Mouse (Mus musculus): ENCODE results near the gene Mdh2. TPM values are rescaled to one million over a fixed set of nuclear protein-coding genes. Genes with fewer than 3 reads are reported as not detected.

The Mdh2 gene
- total and polyA plus RNA-seq, 3 experiments: 1,645 to 2,909 (median 1,928) TPM

- no peak for DNase-seq
- no peak overlapping the region for H3K9ac ChIP-seq (ENCODE audit: low read depth, low read length)
- no peaks in the 10 kb centered on the region for H3K4me1 ChIP-seq (ENCODE audit: control insufficient read depth, insufficient read depth, low read length)
- intact Hi-C loops (cut with DNase I): no loop called here
- TF ChIP-seq POLR2A (IDR thresholded peaks at IDR 0.05; ENCODE audit: insufficient read depth, low read depth, low read length) (no peak), EP300 (IDR thresholded peaks at IDR 0.05; ENCODE audit: insufficient read depth, low read depth, low read length) (no peak), CTCF (IDR thresholded peaks at IDR 0.05) (no peak)
- H3K27ac ChIP-seq: no peak overlapping the region
- WGBS: 21% methylated on average over 4 of the region's 4 CpGs
- no peaks in the 10 kb centered on the region for H3K36me3 ChIP-seq (ENCODE audit: control insufficient read depth, insufficient read depth, low read length)
- no peak overlapping the region for H3K4me3 ChIP-seq
- H3K79me2 ChIP-seq (replicated peaks; ENCODE audit: control insufficient read depth, insufficient read depth, low read length): no peaks in the 10 kb centered on the region
- peaks cover 2% of the 10 kb centered on the region; the same call in 1 of the 2 replicates for H3K27me3 ChIP-seq (ENCODE audit: control insufficient read depth, insufficient read depth, low read length)
Measured at GRCm38 (mm10) chr5:135832729-135833128, 54.4 kb downstream of the Mdh2 start.

- Histone ChIP-seq H3K4me3 (0 out of 2 replicates have a peak overlapping the region, but pooled peaks have one; percentile 12), H3K79me2 (replicated peaks; ENCODE audit: control insufficient read depth, insufficient read depth, low read length) (no peaks in the 10 kb centered on the region), H3K36me3 (ENCODE audit: control insufficient read depth, insufficient read depth, low read length) (no peaks in the 10 kb centered on the region), H3K27ac (no peak overlapping the region), H3K9ac (ENCODE audit: low read depth, low read length) (no peak overlapping the region), H3K27me3 (ENCODE audit: control insufficient read depth, insufficient read depth, low read length) (peaks cover 2% of the 10 kb centered on the region; the same call in 1 of the 2 replicates), H3K4me1 (ENCODE audit: control insufficient read depth, insufficient read depth, low read length) (no peaks in the 10 kb centered on the region)
- peak; percentile 18 to 40 for DNase-seq
- no peak for TF ChIP-seq EP300 (IDR thresholded peaks at IDR 0.05; ENCODE audit: insufficient read depth, low read depth, low read length)
- no peak for TF ChIP-seq CTCF (IDR thresholded peaks at IDR 0.05)
- no peak for TF ChIP-seq POLR2A (IDR thresholded peaks at IDR 0.05; ENCODE audit: insufficient read depth, low read depth, low read length)
- WGBS: 1% methylated on average over 47 of the region's 47 CpGs
- intact Hi-C loops (cut with DNase I): no loop called here
Measured at GRCm38 (mm10) chr5:135834769-135835491, 56.6 kb downstream of the Mdh2 start.

GRCm38 (mm10) chr5:135835492-135835858 is 57.2 kb downstream of the Mdh2 start:
- Histone ChIP-seq H3K27ac (no peak overlapping the region), H3K79me2 (replicated peaks; ENCODE audit: control insufficient read depth, insufficient read depth, low read length) (no peaks in the 10 kb centered on the region), H3K36me3 (ENCODE audit: control insufficient read depth, insufficient read depth, low read length) (no peaks in the 10 kb centered on the region), H3K4me1 (ENCODE audit: control insufficient read depth, insufficient read depth, low read length) (no peaks in the 10 kb centered on the region), H3K9ac (ENCODE audit: low read depth, low read length) (no peak overlapping the region), H3K4me3 (no peak overlapping the region), H3K27me3 (ENCODE audit: control insufficient read depth, insufficient read depth, low read length) (peaks cover 3% of the 10 kb centered on the region; the same call in 1 of the 2 replicates)
- intact Hi-C loops (cut with DNase I): no loop called here
- DNase-seq: no peak
- TF ChIP-seq POLR2A (IDR thresholded peaks at IDR 0.05; ENCODE audit: insufficient read depth, low read depth, low read length) (no peak), EP300 (IDR thresholded peaks at IDR 0.05; ENCODE audit: insufficient read depth, low read depth, low read length) (no peak), CTCF (IDR thresholded peaks at IDR 0.05) (no peak)
- 3% methylated on average over 12 of the region's 12 CpGs for WGBS

- Histone ChIP-seq H3K4me3 (no peak overlapping the region), H3K9ac (ENCODE audit: low read depth, low read length) (no peak overlapping the region), H3K79me2 (replicated peaks; ENCODE audit: control insufficient read depth, insufficient read depth, low read length) (no peaks in the 10 kb centered on the region), H3K27ac (no peak overlapping the region), H3K4me1 (ENCODE audit: control insufficient read depth, insufficient read depth, low read length) (no peaks in the 10 kb centered on the region), H3K36me3 (ENCODE audit: control insufficient read depth, insufficient read depth, low read length) (no peaks in the 10 kb centered on the region), H3K27me3 (ENCODE audit: control insufficient read depth, insufficient read depth, low read length) (peaks cover 3% of the 10 kb centered on the region; the same call in 1 of the 2 replicates)
- DNase-seq: no peak
- intact Hi-C loops (cut with DNase I): no loop called here
- TF ChIP-seq CTCF (IDR thresholded peaks at IDR 0.05) (no peak), EP300 (IDR thresholded peaks at IDR 0.05; ENCODE audit: insufficient read depth, low read depth, low read length) (no peak), POLR2A (IDR thresholded peaks at IDR 0.05; ENCODE audit: insufficient read depth, low read depth, low read length) (no peak)
- 26% methylated on average over 12 of the region's 12 CpGs for WGBS
Measured at GRCm38 (mm10) chr5:135835981-135836380, 57.7 kb downstream of the Mdh2 start.

Small RNA genes lying within 50 kb of the gene (microRNA-seq; reads per million reads assigned to microRNA genes)
- gene Gm23268: 0 reads per million in 2 experiments
- 0 to 0.77 reads per million in 2 experiments for gene Mir7034

Other genes with a start within 250 kb of the Mdh2 start
- 10 to 100 TPM; 25.0 to 29.6 TPM for gene Hip1, start 233.4 kb upstream of the Mdh2 start, total RNA-seq (2021)
- gene Hip1, start 233.4 kb upstream of the Mdh2 start, polyA plus RNA-seq (2012; rRNA removed): 22.2 and 34.4 TPM in 2 replicates
- not detected for gene Ccl26, start 214.9 kb upstream of the Mdh2 start, total RNA-seq (2021)
- gene Ccl26, start 214.9 kb upstream of the Mdh2 start, polyA plus RNA-seq (2012; rRNA removed): not detected in 2 replicates
- gene Ccl24, start 205.4 kb upstream of the Mdh2 start, total RNA-seq (2021): 1 to 10 TPM; 2.6 TPM
- 3.2 and 4.3 TPM in 2 replicates for gene Ccl24, start 205.4 kb upstream of the Mdh2 start, polyA plus RNA-seq (2012; rRNA removed)
- gene Rhbdd2, start 145.9 kb upstream of the Mdh2 start, total RNA-seq (2021): 10 to 100 TPM; 18.2 to 23.9 TPM
- 23.0 and 27.6 TPM in 2 replicates for gene Rhbdd2, start 145.9 kb upstream of the Mdh2 start, polyA plus RNA-seq (2012; rRNA removed)
- gene Por, start 108.4 kb upstream of the Mdh2 start, total RNA-seq (2021): 10 to 100 TPM; 63.0 to 77.4 TPM
- 76.7 and 93.6 TPM in 2 replicates for gene Por, start 108.4 kb upstream of the Mdh2 start, polyA plus RNA-seq (2012; rRNA removed)
- 10 to 100 TPM; 13.6 to 19.3 TPM for gene Tmem120a, start 34.0 kb upstream of the Mdh2 start, total RNA-seq (2021)
- gene Tmem120a, start 34.0 kb upstream of the Mdh2 start, polyA plus RNA-seq (2012; rRNA removed): 18.5 and 27.3 TPM in 2 replicates
- not detected for gene Styxl1, start 95 bp upstream of the Mdh2 start, total RNA-seq (2021)
- gene Styxl1, start 95 bp upstream of the Mdh2 start, polyA plus RNA-seq (2012; rRNA removed): 0.20 TPM in 1 of 2 replicates, not detected in the other
- gene Srrm3, start 28.4 kb downstream of the Mdh2 start, total RNA-seq (2021): not detected
- gene Srrm3, start 28.4 kb downstream of the Mdh2 start, polyA plus RNA-seq (2012; rRNA removed): not detected in 2 replicates
- 100 to 1,000 TPM; 434 to 446 TPM for gene Hspb1, start 109.4 kb downstream of the Mdh2 start, total RNA-seq (2021)
- gene Hspb1, start 109.4 kb downstream of the Mdh2 start, polyA plus RNA-seq (2012; rRNA removed): 427 and 635 TPM in 2 replicates
- gene Ywhag, start 156.1 kb downstream of the Mdh2 start, total RNA-seq (2021): 100 to 1,000 TPM; 275 to 304 TPM
- 99.0 and 116 TPM in 2 replicates for gene Ywhag, start 156.1 kb downstream of the Mdh2 start, polyA plus RNA-seq (2012; rRNA removed)
- gene Ssc4d, start 196.1 kb downstream of the Mdh2 start, total RNA-seq (2021): under 1 TPM; 0.09 to 0.21 TPM
- gene Ssc4d, start 196.1 kb downstream of the Mdh2 start, polyA plus RNA-seq (2012; rRNA removed): 1.0 and 1.6 TPM in 2 replicates
- not detected for gene Zp3, start 201.6 kb downstream of the Mdh2 start, total RNA-seq (2021)
- gene Zp3, start 201.6 kb downstream of the Mdh2 start, polyA plus RNA-seq (2012; rRNA removed): not detected in 2 replicates
- gene Dtx2, start 216.3 kb downstream of the Mdh2 start, total RNA-seq (2021): 1 to 10 TPM; 6.3 to 7.3 TPM
- 9.7 and 10.9 TPM in 2 replicates for gene Dtx2, start 216.3 kb downstream of the Mdh2 start, polyA plus RNA-seq (2012; rRNA removed)

Measured in heart, adult 2 months (tissue).